Mouse (Mus musculus): ENCODE measurements at regions not wholly inside any gene's neighbourhood (a gene's known extent, or its start where the extent isn't known, plus 50 kb on each side); places are given as distances from the start of the nearest gene placed in this dataset.

DNA sequence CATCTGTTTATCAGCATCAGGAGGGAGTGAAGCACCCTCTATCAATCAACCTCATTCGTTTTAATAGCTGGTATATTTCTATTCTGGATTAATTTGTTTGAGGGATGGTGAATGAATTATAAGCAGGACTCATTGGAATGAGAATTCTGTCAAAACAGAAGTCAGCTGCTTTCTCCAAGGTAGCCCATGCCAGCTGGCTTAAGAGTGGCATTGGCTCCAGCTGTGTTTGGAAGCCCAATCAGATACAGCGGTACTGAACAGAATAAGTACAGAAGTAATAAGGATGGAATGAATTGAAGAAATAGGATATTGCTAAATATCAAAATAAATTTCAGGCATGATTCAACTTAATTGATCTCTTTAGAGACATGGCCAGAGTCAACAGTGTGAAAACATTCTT is 1292.2 kb upstream of the G6pd2 start:
- peak; percentile 82 to 85 for DNase-seq

Data from cerebellum, postnatal 10 days (tissue).